14 mouse cellular contexts compared by ENCODE assay signal in the genomic region with DNA sequence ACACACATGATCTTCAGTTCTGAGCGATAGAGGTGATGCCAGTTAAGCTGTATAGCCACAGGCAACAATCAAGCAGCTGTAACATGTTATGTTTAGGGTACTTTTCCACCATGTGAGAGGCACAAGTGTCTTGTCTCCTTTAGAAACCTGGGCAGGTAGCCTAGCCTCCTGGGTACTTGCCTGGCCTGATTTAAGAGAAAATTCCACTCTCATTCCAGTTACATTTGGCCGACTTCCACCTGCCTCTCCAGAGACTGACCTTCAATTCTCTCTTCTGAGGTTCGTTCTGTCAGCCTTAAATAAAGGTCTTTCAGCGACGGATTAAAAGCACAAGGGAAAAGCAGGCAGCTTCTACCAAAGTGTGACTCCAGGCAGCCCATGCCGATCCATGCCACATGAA.
DNase-seq lines count a peak whose midpoint lies in the region; ATAC-seq and TF ChIP-seq lines count a peak whose summit lies in the region.
"Had no signal": no experiment of that assay in that cellular context is flagged by ENCODE, and none has a peak within 500 bp of the region (broad histone marks: within the 10 kb centered on the region; RNA-seq: fewer than 3 reads in every experiment).

No protein-coding gene starts in this region.

- no peaks in the 10 kb centered on the region for H3K36me3 ChIP-seq in heart, adult 2 months (ENCODE audit: control insufficient read depth, insufficient read depth, low read length)
- no peaks in the 10 kb centered on the region for H3K36me3 ChIP-seq in heart, embryonic 11.5 days (ENCODE audit: control insufficient read depth, insufficient read depth, low read length)
- no peaks in the 10 kb centered on the region for H3K36me3 ChIP-seq in intestine, embryonic 16.5 days (ENCODE audit: control insufficient read depth, insufficient read depth, low read length)
- H3K36me3 ChIP-seq: midbrain, embryonic 10.5 days had no signal

- WGBS in heart, adult 2 months = 43% methylated on average over 6 of the region's 6 CpGs
- WGBS in heart, embryonic 11.5 days (ENCODE audit: insufficient replicate concordance) = 85% methylated on average over 6 of the region's 6 CpGs
- 82% methylated on average over 6 of the region's 6 CpGs for WGBS in intestine, embryonic 16.5 days

- H3K79me2 ChIP-seq in heart, adult 2 months (replicated peaks; ENCODE audit: control insufficient read depth, insufficient read depth, low read length) = no peaks in the 10 kb centered on the region

- peak overlapping the region; percentile 51 for H3K27ac ChIP-seq in heart, adult 2 months
- H3K27ac ChIP-seq in heart, embryonic 11.5 days (ENCODE audit: low read depth, low read length) = no peak overlapping the region
- no peak overlapping the region for H3K27ac ChIP-seq in intestine, embryonic 16.5 days (ENCODE audit: low read length)
- H3K27ac ChIP-seq: kidney, postnatal 0 days; midbrain, embryonic 10.5 days had no signal

- no peak overlapping the region for H3K4me2 ChIP-seq in heart, embryonic 11.5 days
- no peak overlapping the region for H3K4me2 ChIP-seq in intestine, embryonic 16.5 days (ENCODE audit: low read depth, low read length)

- no peak for TF ChIP-seq POLR2A in heart, adult 2 months (IDR thresholded peaks at IDR 0.05; ENCODE audit: insufficient read depth, low read depth, low read length)

- peaks cover 1% of the 10 kb centered on the region for H3K4me1 ChIP-seq in heart, adult 2 months (ENCODE audit: control insufficient read depth, insufficient read depth, low read length)
- H3K4me1 ChIP-seq in heart, embryonic 11.5 days (ENCODE audit: control insufficient read depth, insufficient read depth, low read length) = no peaks in the 10 kb centered on the region
- H3K4me1 ChIP-seq in intestine, embryonic 16.5 days (ENCODE audit: control insufficient read depth, insufficient read depth, low read length) = no peaks in the 10 kb centered on the region
- H3K4me1 ChIP-seq: midbrain, embryonic 10.5 days had no signal

- no peak for TF ChIP-seq CTCF in heart, adult 2 months (IDR thresholded peaks at IDR 0.05)

- 0 out of 2 replicates have a peak overlapping the region, but pooled peaks have one; percentile 14 for H3K9ac ChIP-seq in heart, adult 2 months (ENCODE audit: low read depth, low read length)
- H3K9ac ChIP-seq in heart, embryonic 11.5 days (ENCODE audit: low read depth, low read length) = no peak overlapping the region
- H3K9ac ChIP-seq in intestine, embryonic 16.5 days (ENCODE audit: low read depth, low read length) = no peak overlapping the region

- ATAC-seq in heart, embryonic 11.5 days (replicated peaks; ENCODE audit: insufficient number of reproducible peaks, low FRiP score, low TSS enrichment) = no peak
- no peak for ATAC-seq in intestine, embryonic 16.5 days

- TF ChIP-seq EP300 in heart, adult 2 months (IDR thresholded peaks at IDR 0.05; ENCODE audit: insufficient read depth, low read depth, low read length) = no peak

- H3K9me3 ChIP-seq in heart, embryonic 11.5 days (replicated peaks; ENCODE audit: control insufficient read depth, low read length) = no peaks in the 10 kb centered on the region
- H3K9me3 ChIP-seq in intestine, embryonic 16.5 days (ENCODE audit: control insufficient read depth, low read length) = no peaks in the 10 kb centered on the region
- H3K9me3 ChIP-seq: midbrain, embryonic 10.5 days had no signal

- no peak overlapping the region for H3K4me3 ChIP-seq in heart, adult 2 months
- H3K4me3 ChIP-seq in heart, embryonic 11.5 days (ENCODE audit: low read depth, low read length) = no peak overlapping the region
- no peak overlapping the region for H3K4me3 ChIP-seq in intestine, embryonic 16.5 days (ENCODE audit: low read length)
- H3K4me3 ChIP-seq: erythroblast, embryonic 14.5 days; midbrain, embryonic 10.5 days; myocyte had no signal

- intact Hi-C loops in heart, adult 2 months (cut with DNase I) = loop anchor here (10.0 kb wide), 1 partner anchor 161 kb away; no protein-coding TSS in a partner anchor

- DNase-seq in heart, adult 2 months = peak in 1 of 2 experiments; percentile 52
- DNase-seq in lung, postnatal 36 days = peak; percentile 24
- DNase-seq in lung, postnatal 4 days = no peak
- DNase-seq in cerebellum, postnatal 14 days = peak; percentile 51 to 57
- peak; percentile 67 to 74 for DNase-seq in kidney, postnatal 36 days
- no peak for DNase-seq in adipocyte (ENCODE audit: low spot score)
- DNase-seq: lung, adult 2 months; thymus, postnatal 4 days had no signal

- H3K27me3 ChIP-seq in heart, adult 2 months (ENCODE audit: control insufficient read depth, insufficient read depth, low read length) = no peaks in the 10 kb centered on the region
- no peaks in the 10 kb centered on the region for H3K27me3 ChIP-seq in heart, embryonic 11.5 days (ENCODE audit: control insufficient read depth, insufficient read depth, low read length)
- H3K27me3 ChIP-seq in intestine, embryonic 16.5 days (replicated peaks; ENCODE audit: control insufficient read depth, insufficient read depth, low read length) = no peaks in the 10 kb centered on the region

Comparison
In these comparisons a context has a peak if more than half of its experiments do, and no peak if none do; other contexts are left out.
1. DNase-seq: peak in lung, postnatal 36 days (single experiment), cerebellum, postnatal 14 days (2 of 2) and kidney, postnatal 36 days (2 of 2); none in lung, postnatal 4 days (0 of 2) and adipocyte (single experiment).